Mouse (Mus musculus): ENCODE measurements around the gene Tuba3a. TPM values are rescaled to one million over a fixed set of nuclear protein-coding genes. Genes with fewer than 3 reads are reported as not detected.
"Not testable (repeated sequence)": the region's sequence is repeated elsewhere in the genome, so short reads cannot be mapped to it uniquely, and the experiment has no call there.

The Tuba3a gene
- polyA plus RNA-seq, 1 experiment from 2014 or later: not detected

- Histone ChIP-seq H3K4me1 (ENCODE audit: control insufficient read depth, insufficient read depth, low read length) (no peaks in the 10 kb centered on the region; the same call in 1 of the 2 replicates), H3K4me3 (ENCODE audit: low read depth, low read length) (no peak overlapping the region), H3K36me3 (replicated peaks; ENCODE audit: control insufficient read depth, insufficient read depth, low read depth, low read length) (no peaks in the 10 kb centered on the region), H3K9ac (replicated peaks; ENCODE audit: low read length) (no peak overlapping the region), H3K27me3 (ENCODE audit: control insufficient read depth, insufficient read depth, low read length) (no peaks in the 10 kb centered on the region), H3K9me3 (replicated peaks; ENCODE audit: control insufficient read depth, low read length) (no peaks in the 10 kb centered on the region), H3K27ac (replicated peaks; ENCODE audit: low read depth, low read length) (no peak overlapping the region), H3K4me2 (ENCODE audit: low read depth, low read length) (no peak overlapping the region)
- DNase-seq (ENCODE audit: low spot score): no peak
- WGBS: 33% methylated on average over 6 of the region's 6 CpGs
- ATAC-seq (replicated peaks; ENCODE audit: insufficient number of reproducible peaks, low FRiP score, low TSS enrichment, low read depth): no peak
Observed at GRCm38 (mm10) chr6:125268799-125269198, 17.0 kb downstream of the Tuba3a start.

GRCm38 (mm10) chr6:125267469-125267868, 18.4 kb downstream of the Tuba3a start:
- Histone ChIP-seq H3K9me3 (replicated peaks; ENCODE audit: control insufficient read depth, low read length) (no peaks in the 10 kb centered on the region), H3K27ac (replicated peaks; ENCODE audit: low read depth, low read length) (no peak overlapping the region), H3K27me3 (ENCODE audit: control insufficient read depth, insufficient read depth, low read length) (no peaks in the 10 kb centered on the region), H3K4me3 (ENCODE audit: low read depth, low read length) (no peak overlapping the region), H3K4me2 (ENCODE audit: low read depth, low read length) (no peak overlapping the region), H3K9ac (replicated peaks; ENCODE audit: low read length) (no peak overlapping the region), H3K36me3 (replicated peaks; ENCODE audit: control insufficient read depth, insufficient read depth, low read depth, low read length) (no peaks in the 10 kb centered on the region), H3K4me1 (ENCODE audit: control insufficient read depth, insufficient read depth, low read length) (no peaks in the 10 kb centered on the region; the same call in 1 of the 2 replicates)
- ATAC-seq (replicated peaks; ENCODE audit: insufficient number of reproducible peaks, low FRiP score, low TSS enrichment, low read depth): no peak
- WGBS: 89% methylated on average over 3 of the region's 3 CpGs
- no peak for DNase-seq (ENCODE audit: low spot score)

- ATAC-seq (replicated peaks; ENCODE audit: insufficient number of reproducible peaks, low FRiP score, low TSS enrichment, low read depth); H3K9me3 ChIP-seq (replicated peaks; ENCODE audit: control insufficient read depth, low read length); DNase-seq (ENCODE audit: low spot score); H3K9ac ChIP-seq (replicated peaks; ENCODE audit: low read length); H3K4me2 ChIP-seq (ENCODE audit: low read depth, low read length); H3K27ac ChIP-seq (replicated peaks; ENCODE audit: low read depth, low read length); H3K27me3 ChIP-seq (ENCODE audit: control insufficient read depth, insufficient read depth, low read length); H3K4me1 ChIP-seq (ENCODE audit: control insufficient read depth, insufficient read depth, low read length); H3K36me3 ChIP-seq (replicated peaks; ENCODE audit: control insufficient read depth, insufficient read depth, low read depth, low read length); H3K4me3 ChIP-seq (ENCODE audit: low read depth, low read length): not testable (repeated sequence)
- 65% methylated on average over 6 of the region's 6 CpGs for WGBS
Observed at GRCm38 (mm10) chr6:125266600-125266999, 19.2 kb downstream of the Tuba3a start.

GRCm38 (mm10) chr6:125266091-125266490, 19.8 kb downstream of the Tuba3a start:
- no peak overlapping the region for H3K9ac ChIP-seq (replicated peaks; ENCODE audit: low read length)
- no peaks in the 10 kb centered on the region for H3K36me3 ChIP-seq (replicated peaks; ENCODE audit: control insufficient read depth, insufficient read depth, low read depth, low read length)
- no peak overlapping the region for H3K4me3 ChIP-seq (ENCODE audit: low read depth, low read length)
- no peak overlapping the region for H3K4me2 ChIP-seq (ENCODE audit: low read depth, low read length)
- DNase-seq (ENCODE audit: low spot score) (no peak), ATAC-seq (replicated peaks; ENCODE audit: insufficient number of reproducible peaks, low FRiP score, low TSS enrichment, low read depth) (no peak)
- WGBS: 73% methylated on average over 13 of the region's 13 CpGs
- no peaks in the 10 kb centered on the region for H3K27me3 ChIP-seq (ENCODE audit: control insufficient read depth, insufficient read depth, low read length)
- H3K27ac ChIP-seq (replicated peaks; ENCODE audit: low read depth, low read length): no peak overlapping the region
- H3K4me1 ChIP-seq (ENCODE audit: control insufficient read depth, insufficient read depth, low read length): no peaks in the 10 kb centered on the region
- no peaks in the 10 kb centered on the region for H3K9me3 ChIP-seq (replicated peaks; ENCODE audit: control insufficient read depth, low read length)

GRCm38 (mm10) chr6:125265239-125265638, 20.6 kb downstream of the Tuba3a start:
- whole genome bisulfite sequencing: 63% methylated on average over 10 of the region's 10 CpGs
- no peaks in the 10 kb centered on the region for H3K27me3 ChIP-seq (ENCODE audit: control insufficient read depth, insufficient read depth, low read length)
- no peaks in the 10 kb centered on the region for H3K4me1 ChIP-seq (ENCODE audit: control insufficient read depth, insufficient read depth, low read length)
- H3K4me3 ChIP-seq (ENCODE audit: low read depth, low read length): no peak overlapping the region
- H3K4me2 ChIP-seq (ENCODE audit: low read depth, low read length): no peak overlapping the region
- no peaks in the 10 kb centered on the region for H3K9me3 ChIP-seq (replicated peaks; ENCODE audit: control insufficient read depth, low read length)
- H3K27ac ChIP-seq (replicated peaks; ENCODE audit: low read depth, low read length): no peak overlapping the region
- no peak for DNase-seq (ENCODE audit: low spot score)
- no peaks in the 10 kb centered on the region for H3K36me3 ChIP-seq (replicated peaks; ENCODE audit: control insufficient read depth, insufficient read depth, low read depth, low read length)
- ATAC-seq (replicated peaks; ENCODE audit: insufficient number of reproducible peaks, low FRiP score, low TSS enrichment, low read depth): no peak
- H3K9ac ChIP-seq (replicated peaks; ENCODE audit: low read length): no peak overlapping the region

GRCm38 (mm10) chr6:125264219-125264618, 21.6 kb downstream of the Tuba3a start:
- DNase-seq (ENCODE audit: low spot score): no peak
- ATAC-seq (replicated peaks; ENCODE audit: insufficient number of reproducible peaks, low FRiP score, low TSS enrichment, low read depth): no peak
- H3K9ac ChIP-seq (replicated peaks; ENCODE audit: low read length): no peak overlapping the region
- H3K27ac ChIP-seq (replicated peaks; ENCODE audit: low read depth, low read length): no peak overlapping the region
- H3K9me3 ChIP-seq (replicated peaks; ENCODE audit: control insufficient read depth, low read length): no peaks in the 10 kb centered on the region
- H3K4me2 ChIP-seq (ENCODE audit: low read depth, low read length): no peak overlapping the region
- H3K27me3 ChIP-seq (ENCODE audit: control insufficient read depth, insufficient read depth, low read length): no peaks in the 10 kb centered on the region
- no peak overlapping the region for H3K4me3 ChIP-seq (ENCODE audit: low read depth, low read length)
- WGBS: 85% methylated on average over 9 of the region's 9 CpGs
- H3K36me3 ChIP-seq (replicated peaks; ENCODE audit: control insufficient read depth, insufficient read depth, low read depth, low read length): no peaks in the 10 kb centered on the region
- H3K4me1 ChIP-seq (ENCODE audit: control insufficient read depth, insufficient read depth, low read length): no peaks in the 10 kb centered on the region

GRCm38 (mm10) chr6:125260006-125260555, 25.8 kb downstream of the Tuba3a start:
- no peaks in the 10 kb centered on the region for H3K27me3 ChIP-seq (ENCODE audit: control insufficient read depth, insufficient read depth, low read length)
- H3K36me3 ChIP-seq (replicated peaks; ENCODE audit: control insufficient read depth, insufficient read depth, low read depth, low read length): no peaks in the 10 kb centered on the region
- H3K4me3 ChIP-seq (ENCODE audit: low read depth, low read length): no peak overlapping the region
- H3K4me1 ChIP-seq (ENCODE audit: control insufficient read depth, insufficient read depth, low read length): no peaks in the 10 kb centered on the region
- ATAC-seq (replicated peaks; ENCODE audit: insufficient number of reproducible peaks, low FRiP score, low TSS enrichment, low read depth) (no peak), DNase-seq (ENCODE audit: low spot score) (no peak)
- H3K9ac ChIP-seq (replicated peaks; ENCODE audit: low read length): no peak overlapping the region
- no peak overlapping the region for H3K4me2 ChIP-seq (ENCODE audit: low read depth, low read length)
- H3K9me3 ChIP-seq (replicated peaks; ENCODE audit: control insufficient read depth, low read length): no peaks in the 10 kb centered on the region
- WGBS: 80% methylated on average over 10 of the region's 10 CpGs
- H3K27ac ChIP-seq (replicated peaks; ENCODE audit: low read depth, low read length): no peak overlapping the region

GRCm38 (mm10) chr6:125256222-125256966, 29.4 kb downstream of the Tuba3a start:
- H3K36me3 ChIP-seq (replicated peaks; ENCODE audit: control insufficient read depth, insufficient read depth, low read depth, low read length): no peaks in the 10 kb centered on the region
- no peak overlapping the region for H3K4me3 ChIP-seq (ENCODE audit: low read depth, low read length)
- H3K9me3 ChIP-seq (replicated peaks; ENCODE audit: control insufficient read depth, low read length): no peaks in the 10 kb centered on the region
- H3K4me2 ChIP-seq (ENCODE audit: low read depth, low read length): no peak overlapping the region
- H3K27ac ChIP-seq (replicated peaks; ENCODE audit: low read depth, low read length): no peak overlapping the region
- H3K4me1 ChIP-seq (ENCODE audit: control insufficient read depth, insufficient read depth, low read length): no peaks in the 10 kb centered on the region
- 76% methylated on average over 8 of the region's 8 CpGs for WGBS
- H3K9ac ChIP-seq (replicated peaks; ENCODE audit: low read length): no peak overlapping the region
- DNase-seq (ENCODE audit: low spot score): no peak
- H3K27me3 ChIP-seq (ENCODE audit: control insufficient read depth, insufficient read depth, low read length): no peaks in the 10 kb centered on the region
- no peak for ATAC-seq (replicated peaks; ENCODE audit: insufficient number of reproducible peaks, low FRiP score, low TSS enrichment, low read depth)

Data from embryonic facial prominence, embryonic 11.5 days (tissue).